Mouse (Mus musculus): ENCODE measurements at regions not wholly inside any gene's neighbourhood (a gene's known extent, or its start where the extent isn't known, plus 50 kb on each side); places are given as distances from the start of the nearest gene placed in this dataset.

DNA sequence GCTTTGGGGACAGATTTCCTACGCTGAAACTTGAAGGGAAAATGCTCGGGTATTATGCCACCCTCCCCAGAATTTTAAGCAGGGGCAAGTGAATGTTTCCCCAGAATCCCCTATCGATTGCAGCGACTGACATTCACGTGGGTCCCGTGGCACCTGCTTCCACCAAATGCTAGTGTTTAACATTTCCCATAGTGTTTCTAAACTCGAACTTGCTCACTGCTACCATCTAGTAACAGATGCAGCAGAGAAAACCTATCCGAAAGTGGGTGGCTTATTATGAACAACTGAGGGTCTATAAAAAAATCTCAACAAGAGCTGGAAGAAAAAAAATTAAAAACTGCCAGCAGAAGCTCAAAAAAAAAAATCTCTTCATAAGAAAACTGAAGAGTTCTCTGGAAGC lies 284.2 kb downstream of the Rnf144a start:
- no peak for DNase-seq

DNA sequence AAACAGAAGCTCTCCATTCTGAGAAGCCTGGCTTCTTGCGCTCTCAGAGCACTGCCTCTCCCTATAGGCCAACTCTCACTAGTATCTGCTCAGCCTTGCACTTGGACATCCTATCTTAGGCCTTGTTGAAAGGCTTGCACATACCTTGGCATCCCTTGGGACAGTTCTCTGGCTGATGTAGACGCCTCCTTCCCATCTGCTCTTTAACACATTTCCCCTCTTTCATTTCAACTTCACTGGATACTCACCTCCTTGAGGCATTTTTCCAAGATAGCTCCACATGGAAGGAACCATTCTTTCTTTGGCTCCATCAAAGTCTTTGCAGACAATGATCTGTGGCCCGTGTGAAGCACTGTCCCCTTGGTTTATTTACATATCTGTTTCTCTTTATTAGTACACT lies 285.0 kb downstream of the Rnf144a start:
- DNase-seq: no peak

DNA sequence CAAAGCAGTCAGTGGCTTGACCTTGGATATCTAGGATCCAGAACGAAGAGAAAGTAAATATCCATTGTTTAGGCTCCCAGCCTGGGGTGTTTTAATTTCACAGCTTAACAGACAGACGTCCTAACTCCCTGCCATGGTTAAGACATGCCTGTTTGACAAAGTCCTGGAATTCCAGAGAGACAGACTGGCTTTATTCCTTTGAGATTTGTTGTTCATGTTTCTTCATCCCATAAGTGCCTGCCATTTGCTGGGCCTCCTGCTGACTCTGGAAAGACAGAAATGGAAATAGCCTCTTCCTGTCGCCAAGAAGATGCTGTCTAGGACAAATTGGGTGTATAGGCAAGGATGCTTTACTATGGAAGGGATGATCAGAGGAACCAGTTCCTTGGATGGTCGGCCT lies 285.5 kb downstream of the Rnf144a start:
- DNase-seq: no peak

- no peak for DNase-seq
Measured at GRCm38 (mm10) chr12:26128851-26129250, 286.2 kb downstream of the Rnf144a start.

DNA sequence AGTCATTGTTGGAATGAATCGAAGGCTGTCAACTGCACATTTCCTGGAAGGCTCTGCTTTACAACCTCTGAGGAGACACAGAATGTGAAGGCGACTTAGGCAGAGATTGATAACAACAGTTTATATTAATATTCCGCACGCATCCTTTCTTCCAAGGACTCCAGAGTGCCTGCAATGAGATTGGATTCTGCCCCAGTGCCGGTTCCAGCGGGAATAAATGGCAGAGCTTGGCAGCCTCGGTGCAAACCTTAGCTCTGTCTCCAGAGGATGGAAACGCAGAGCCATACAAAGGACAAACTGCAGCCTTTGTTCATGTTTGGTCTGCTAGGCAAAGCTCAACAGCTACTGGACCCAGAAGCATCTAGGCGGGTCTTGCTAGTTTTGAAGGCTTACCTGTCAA lies 288.8 kb downstream of the Rnf144a start:
- no peak for DNase-seq

GRCm38 (mm10) chr12:26124211-26124610 lies 290.8 kb downstream of the Rnf144a start:
- DNase-seq: no peak

GRCm38 (mm10) chr12:26115339-26115912 lies 299.6 kb downstream of the Rnf144a start:
- DNase-seq: peak; percentile 55

DNA sequence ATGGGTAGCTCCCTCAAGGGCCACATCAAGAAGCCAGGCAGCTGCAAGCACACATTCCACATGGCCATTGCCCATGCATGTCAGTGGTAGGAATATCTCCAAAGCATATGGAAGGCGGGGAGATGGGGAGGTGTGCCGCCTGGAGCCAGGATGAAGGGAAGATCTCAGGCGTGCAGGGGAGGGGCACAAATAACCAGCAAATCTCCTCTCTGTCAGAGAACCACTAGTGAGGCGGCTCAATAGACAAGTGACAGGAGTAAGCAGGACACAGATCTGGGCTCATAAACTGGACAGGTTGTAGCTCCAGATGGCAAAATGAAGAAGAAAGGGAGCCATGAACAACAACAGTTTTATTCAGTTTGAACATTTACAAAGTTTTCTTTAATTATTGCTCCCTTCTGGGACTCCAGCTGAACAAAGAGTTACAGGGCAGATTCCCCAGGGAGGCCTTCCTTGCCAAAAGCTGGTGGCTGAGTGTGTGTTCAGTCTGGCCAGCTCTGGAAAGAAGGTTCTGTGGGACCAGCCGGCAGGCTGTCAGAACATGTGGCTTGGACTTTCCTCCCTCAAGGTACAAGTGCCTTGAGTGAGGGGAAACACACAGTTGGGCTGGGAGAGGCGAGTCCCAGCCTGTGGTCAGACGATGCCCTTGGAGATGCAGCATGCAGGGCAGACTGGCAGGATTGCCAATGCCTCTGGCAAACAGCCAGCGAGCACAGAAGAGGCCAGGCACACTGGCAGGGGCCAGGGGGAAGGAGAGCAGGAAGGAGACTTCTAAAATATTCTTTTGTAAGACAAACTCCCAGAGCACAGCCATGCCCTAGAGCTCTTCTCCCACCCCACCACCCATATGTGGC lies 302.7 kb downstream of the Rnf144a start:
- peak; percentile 92 for DNase-seq

DNA sequence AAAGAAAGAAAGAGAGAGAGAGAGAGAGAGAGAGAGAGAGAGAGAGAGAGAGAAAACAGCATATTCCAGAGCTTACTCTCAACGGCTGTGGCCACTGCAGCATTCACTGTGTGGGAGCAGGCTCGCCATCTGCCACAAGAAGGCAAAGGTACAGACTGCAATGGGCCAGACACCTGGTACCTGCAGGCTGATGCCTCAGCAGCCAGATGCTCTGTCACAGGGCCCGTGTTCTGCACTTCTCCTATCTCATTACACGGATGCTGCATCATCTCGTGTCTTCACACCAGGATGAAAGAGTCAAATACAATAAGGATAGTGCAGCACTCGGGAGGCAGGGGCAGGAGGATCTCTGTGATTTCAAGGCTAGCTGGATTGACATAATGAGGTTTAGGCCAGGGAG lies 305.2 kb downstream of the Rnf144a start:
- peak; percentile 66 for DNase-seq

DNA sequence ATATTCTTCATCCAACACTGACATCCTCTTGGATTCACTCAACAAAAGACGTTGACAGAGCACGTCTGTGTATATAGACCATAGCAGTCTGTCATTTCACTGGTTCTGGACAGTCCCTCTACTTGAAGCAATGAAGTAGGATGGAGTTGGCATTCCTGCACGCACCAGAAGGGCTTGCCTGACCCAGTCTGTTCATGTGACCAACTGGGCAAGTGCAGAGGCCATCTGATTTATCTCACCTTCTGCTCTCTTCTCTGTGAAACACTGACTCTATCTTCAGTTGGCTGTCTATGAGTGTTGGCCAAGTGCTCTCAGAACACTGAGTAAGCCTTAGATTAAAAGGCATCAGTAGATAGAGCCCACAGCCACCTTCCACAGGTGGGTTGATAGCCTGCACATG lies 310.7 kb downstream of the Rnf144a start:
- peak; percentile 82 for DNase-seq

DNA sequence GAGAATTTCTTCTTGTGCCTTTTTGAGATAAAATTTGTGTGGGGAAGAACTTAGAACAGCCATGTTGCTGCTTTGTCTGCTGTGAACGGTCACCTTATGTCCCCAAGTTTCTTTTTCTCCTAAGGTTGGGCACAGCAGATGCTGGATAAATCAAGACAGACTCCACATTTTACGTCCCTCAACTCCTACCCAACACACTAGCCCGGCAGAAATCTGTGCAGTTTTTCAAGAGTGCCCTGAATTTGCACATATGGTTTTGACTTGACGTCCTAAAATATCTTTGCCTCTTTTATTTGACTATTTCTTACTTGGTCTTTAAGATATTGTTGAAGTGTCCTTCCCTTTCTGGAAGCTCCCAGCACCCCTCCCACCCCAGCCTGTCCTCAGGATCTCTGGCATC lies 312.7 kb downstream of the Rnf144a start:
- no peak for DNase-seq

GRCm38 (mm10) chr12:26100140-26100539 lies 314.9 kb downstream of the Rnf144a start:
- DNase-seq: peak; percentile 80

DNA sequence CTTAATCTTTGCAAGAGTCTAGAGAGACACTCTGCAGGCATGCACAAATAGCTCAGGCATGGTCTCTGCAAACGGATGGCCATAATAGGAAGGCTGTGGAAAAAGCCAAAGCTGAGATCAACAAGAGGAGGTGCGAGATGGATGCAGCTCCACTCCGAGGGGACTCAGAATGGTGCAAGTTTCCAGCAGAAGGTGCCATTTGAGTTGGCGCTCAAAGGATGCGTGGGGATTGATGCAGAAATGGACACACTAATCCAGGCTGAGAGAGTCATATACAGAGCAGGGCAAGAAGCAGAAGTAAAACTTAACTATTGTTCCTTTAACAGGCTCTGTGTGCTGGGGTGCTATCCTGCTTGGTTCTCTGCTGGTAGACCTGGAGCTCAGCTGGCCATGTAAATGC lies 315.9 kb downstream of the Rnf144a start:
- DNase-seq: no peak

GRCm38 (mm10) chr12:26092311-26092710 lies 322.7 kb downstream of the Rnf144a start:
- DNase-seq: no peak

- DNase-seq: no peak
Measured at GRCm38 (mm10) chr12:26091865-26092264, 323.2 kb downstream of the Rnf144a start.

DNA sequence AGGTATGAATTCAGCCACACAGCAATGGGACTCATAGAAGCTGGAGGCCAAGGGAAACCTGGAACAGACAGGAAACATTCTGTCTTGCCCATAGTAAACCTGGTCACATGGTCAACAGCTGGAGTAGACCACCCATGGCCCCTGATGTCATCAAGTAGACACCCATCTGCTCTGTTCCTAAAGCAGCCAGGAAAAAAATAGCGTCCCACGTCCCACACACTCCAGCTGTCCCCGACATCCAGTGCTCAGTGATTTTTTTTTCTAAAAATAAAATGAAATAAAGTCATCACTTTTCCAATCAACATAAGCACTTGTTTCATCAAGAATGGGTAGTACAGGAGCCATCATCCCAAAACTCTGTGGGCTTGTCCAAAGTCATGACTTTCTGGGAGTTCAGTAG lies 326.7 kb downstream of the Rnf144a start:
- DNase-seq: no peak

DNA sequence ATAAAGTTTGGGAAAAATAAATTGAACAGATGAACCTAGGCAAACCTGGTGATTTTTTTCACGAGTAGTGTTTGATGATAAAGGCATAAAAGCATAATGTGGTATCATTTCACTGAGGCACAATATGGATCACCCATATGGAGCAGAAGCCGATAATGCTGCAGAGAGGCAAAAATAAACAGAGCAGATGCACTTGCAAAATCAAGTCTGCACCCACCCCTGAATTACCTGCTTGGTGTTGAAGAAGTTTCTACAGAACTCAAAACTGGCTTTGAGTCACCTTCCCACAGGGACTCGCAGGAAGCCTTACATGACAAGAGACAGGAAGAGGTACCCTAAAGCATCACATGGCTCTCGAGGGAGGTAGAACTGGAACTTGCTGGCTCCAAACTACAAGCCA lies 328.1 kb downstream of the Rnf144a start:
- no peak for DNase-seq

DNA sequence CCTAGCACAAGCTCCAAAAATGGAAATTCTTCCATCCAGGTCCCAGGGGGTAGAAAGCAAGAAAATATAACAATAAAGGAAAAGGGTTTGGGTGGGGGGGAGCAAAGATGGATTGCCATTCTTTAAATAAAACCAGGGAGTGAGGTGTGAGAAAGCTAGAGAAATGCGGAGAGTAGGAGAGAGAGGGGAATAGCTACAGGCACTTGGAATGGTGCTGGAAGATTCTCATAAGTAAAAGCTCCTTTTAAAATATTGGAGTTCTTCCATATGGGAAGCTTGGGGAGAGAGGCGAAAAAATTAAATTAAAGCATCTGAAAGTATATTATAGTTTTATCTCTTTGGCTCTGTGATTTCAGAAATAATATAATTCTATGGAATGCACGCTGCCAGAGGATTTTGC lies 328.6 kb downstream of the Rnf144a start:
- DNase-seq: no peak

- DNase-seq: no peak
Measured at GRCm38 (mm10) chr12:26079061-26079625, 335.9 kb downstream of the Rnf144a start.

- DNase-seq: no peak
Measured at GRCm38 (mm10) chr12:26075638-26076254, 339.3 kb downstream of the Rnf144a start.

DNA sequence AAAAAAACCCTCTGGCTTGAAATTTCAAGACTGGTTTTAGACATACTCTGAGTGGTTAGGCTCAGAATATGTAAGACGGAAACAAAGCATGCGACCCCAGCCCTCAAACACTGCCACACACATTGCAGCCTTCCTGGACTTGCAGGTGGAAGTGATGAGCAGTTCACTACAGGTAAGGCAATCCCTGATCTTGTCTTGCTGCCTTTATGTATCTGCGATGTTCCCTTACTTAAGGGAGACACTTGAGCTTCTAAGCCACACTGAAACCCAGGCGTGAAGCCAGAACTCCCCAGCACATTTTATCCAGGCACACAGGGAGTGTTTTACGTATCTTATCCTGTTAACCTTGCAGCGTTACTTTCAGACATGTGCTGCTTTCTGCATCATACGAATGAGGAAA lies 342.9 kb downstream of the Rnf144a start:
- no peak for DNase-seq

DNA sequence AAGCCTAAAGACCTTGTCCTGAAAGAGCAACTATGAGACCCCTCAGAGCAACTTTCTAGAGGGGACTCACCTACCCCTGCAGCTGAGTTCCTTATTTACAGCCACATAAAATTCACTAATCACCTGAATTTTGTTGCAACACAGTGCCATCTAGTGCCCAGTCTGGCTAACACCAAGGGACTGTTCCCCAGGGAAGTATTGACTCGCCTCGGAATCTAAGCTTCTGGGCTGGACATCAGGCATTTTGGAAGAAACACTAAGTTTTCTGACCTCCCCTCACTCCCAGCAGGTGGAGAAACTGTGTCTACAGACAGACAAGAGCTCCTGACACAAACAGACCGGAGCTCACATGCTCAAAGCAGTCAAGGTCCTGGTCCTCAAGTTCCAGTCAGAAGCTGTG lies 343.4 kb downstream of the Rnf144a start:
- peak; percentile 70 for DNase-seq

DNA sequence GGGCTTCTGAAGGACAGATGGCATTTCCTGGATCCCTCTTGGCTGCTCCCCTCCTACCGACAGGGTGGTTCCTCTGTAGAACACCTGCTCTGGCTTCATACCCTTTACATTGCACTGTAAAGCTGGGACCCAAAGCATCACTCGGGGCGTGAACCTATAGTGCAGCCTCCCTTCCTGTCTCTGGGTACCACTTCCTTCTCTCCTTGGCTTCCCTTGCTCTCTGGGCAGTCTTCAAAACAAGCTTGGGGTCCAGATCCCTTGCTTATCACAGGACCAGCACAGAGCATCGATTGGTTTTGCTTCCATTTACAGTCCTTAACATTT lies 346.4 kb downstream of the Rnf144a start:
- no peak for DNase-seq
